Mouse (Mus musculus): ENCODE measurements at regions not wholly inside any gene's neighbourhood (a gene's known extent, or its start where the extent isn't known, plus 50 kb on each side); places are given as distances from the start of the nearest gene placed in this dataset.

GRCm38 (mm10) chr7:79201246-79201645 is 52.4 kb upstream of the Mfge8 start:
- Histone ChIP-seq H3K27ac (ENCODE audit: low read depth, low read length) (no peak overlapping the region), H3K4me3 (ENCODE audit: low read depth, low read length) (no peak overlapping the region), H3K4me2 (replicated peaks; ENCODE audit: low read depth) (no peak overlapping the region), H3K27me3 (replicated peaks; ENCODE audit: control insufficient read depth, insufficient read depth, low read length) (no peaks in the 10 kb centered on the region), H3K9ac (ENCODE audit: low read depth, low read length) (no peak overlapping the region), H3K9me3 (ENCODE audit: control insufficient read depth) (no peaks in the 10 kb centered on the region), H3K36me3 (ENCODE audit: control insufficient read depth, insufficient read depth) (no peaks in the 10 kb centered on the region), H3K4me1 (replicated peaks; ENCODE audit: control insufficient read depth, insufficient read depth, low read length) (no peaks in the 10 kb centered on the region)
- TF ChIP-seq CTCF (IDR thresholded peaks at IDR 0.05; ENCODE audit: low read depth): no peak
- ATAC-seq: no peak

GRCm38 (mm10) chr7:79202336-79202735 is 53.5 kb upstream of the Mfge8 start:
- TF ChIP-seq CTCF (IDR thresholded peaks at IDR 0.05; ENCODE audit: low read depth): no peak

GRCm38 (mm10) chr7:79203481-79203880 is 54.6 kb upstream of the Mfge8 start:
- Histone ChIP-seq H3K4me2 (replicated peaks; ENCODE audit: low read depth) (no peak overlapping the region), H3K9me3 (ENCODE audit: control insufficient read depth) (no peaks in the 10 kb centered on the region), H3K9ac (ENCODE audit: low read depth, low read length) (no peak overlapping the region), H3K4me3 (ENCODE audit: low read depth, low read length) (no peak overlapping the region), H3K27me3 (replicated peaks; ENCODE audit: control insufficient read depth, insufficient read depth, low read length) (no peaks in the 10 kb centered on the region), H3K27ac (ENCODE audit: low read depth, low read length) (no peak overlapping the region), H3K36me3 (ENCODE audit: control insufficient read depth, insufficient read depth) (no peaks in the 10 kb centered on the region), H3K4me1 (replicated peaks; ENCODE audit: control insufficient read depth, insufficient read depth, low read length) (no peaks in the 10 kb centered on the region)
- whole genome bisulfite sequencing: 73% methylated on average over 5 of the region's 5 CpGs
- ATAC-seq: no peak
- TF ChIP-seq CTCF (IDR thresholded peaks at IDR 0.05; ENCODE audit: low read depth): no peak

More at GRCm38 (mm10) chr7:79202336-79202735, 53.5 kb upstream of the Mfge8 start:
- no peak overlapping the region for H3K4me3 ChIP-seq (ENCODE audit: low read depth, low read length)
- H3K4me1 ChIP-seq (replicated peaks; ENCODE audit: control insufficient read depth, insufficient read depth, low read length): no peaks in the 10 kb centered on the region
- 51% methylated on average over 7 of the region's 7 CpGs for WGBS
- ATAC-seq: no peak
- H3K27ac ChIP-seq (ENCODE audit: low read depth, low read length): peak overlapping the region; percentile 73
- no peaks in the 10 kb centered on the region for H3K27me3 ChIP-seq (replicated peaks; ENCODE audit: control insufficient read depth, insufficient read depth, low read length)
- no peaks in the 10 kb centered on the region for H3K9me3 ChIP-seq (ENCODE audit: control insufficient read depth)
- H3K9ac ChIP-seq (ENCODE audit: low read depth, low read length): no peak overlapping the region
- no peaks in the 10 kb centered on the region for H3K36me3 ChIP-seq (ENCODE audit: control insufficient read depth, insufficient read depth)
- H3K4me2 ChIP-seq (replicated peaks; ENCODE audit: low read depth): no peak overlapping the region

- no peak for TF ChIP-seq CTCF (IDR thresholded peaks at IDR 0.05; ENCODE audit: low read depth)
- Histone ChIP-seq H3K27ac (ENCODE audit: low read depth, low read length) (no peak overlapping the region), H3K9me3 (ENCODE audit: control insufficient read depth) (no peaks in the 10 kb centered on the region), H3K4me1 (replicated peaks; ENCODE audit: control insufficient read depth, insufficient read depth, low read length) (no peaks in the 10 kb centered on the region; the same call in 1 of the 2 replicates), H3K9ac (ENCODE audit: low read depth, low read length) (no peak overlapping the region), H3K36me3 (ENCODE audit: control insufficient read depth, insufficient read depth) (no peaks in the 10 kb centered on the region), H3K27me3 (replicated peaks; ENCODE audit: control insufficient read depth, insufficient read depth, low read length) (no peaks in the 10 kb centered on the region), H3K4me3 (ENCODE audit: low read depth, low read length) (no peak overlapping the region), H3K4me2 (replicated peaks; ENCODE audit: low read depth) (no peak overlapping the region)
- ATAC-seq: no peak
- 51% methylated on average over 8 of the region's 8 CpGs for WGBS
Observed at GRCm38 (mm10) chr7:79207140-79207539, 58.3 kb upstream of the Mfge8 start.

- Histone ChIP-seq H3K4me1 (replicated peaks; ENCODE audit: control insufficient read depth, insufficient read depth, low read length) (no peaks in the 10 kb centered on the region; the same call in 1 of the 2 replicates), H3K4me3 (ENCODE audit: low read depth, low read length) (no peak overlapping the region), H3K4me2 (replicated peaks; ENCODE audit: low read depth) (0 out of 2 replicates have a peak overlapping the region, but pooled peaks have one; percentile 30), H3K9me3 (ENCODE audit: control insufficient read depth) (no peaks in the 10 kb centered on the region), H3K9ac (ENCODE audit: low read depth, low read length) (no peak overlapping the region), H3K36me3 (ENCODE audit: control insufficient read depth, insufficient read depth) (no peaks in the 10 kb centered on the region), H3K27me3 (replicated peaks; ENCODE audit: control insufficient read depth, insufficient read depth, low read length) (no peaks in the 10 kb centered on the region), H3K27ac (ENCODE audit: low read depth, low read length) (no peak overlapping the region)
- WGBS: 97% methylated on average over 2 of the region's 2 CpGs
- ATAC-seq: no peak
- TF ChIP-seq CTCF (IDR thresholded peaks at IDR 0.05; ENCODE audit: low read depth): no peak
Observed at GRCm38 (mm10) chr7:79210376-79211215, 61.7 kb upstream of the Mfge8 start.

GRCm38 (mm10) chr7:79211287-79211976 is 61.6 kb upstream of the Abhd2 start:
- 3% methylated on average over 9 of the region's 9 CpGs for WGBS
- TF ChIP-seq CTCF (IDR thresholded peaks at IDR 0.05; ENCODE audit: low read depth): no peak
- H3K9me3 ChIP-seq (ENCODE audit: control insufficient read depth): no peaks in the 10 kb centered on the region
- peak overlapping the region; percentile 30; the same call in 1 of the 2 replicates for H3K4me2 ChIP-seq (replicated peaks; ENCODE audit: low read depth)
- H3K36me3 ChIP-seq (ENCODE audit: control insufficient read depth, insufficient read depth): no peaks in the 10 kb centered on the region
- no peak for ATAC-seq
- H3K27ac ChIP-seq (ENCODE audit: low read depth, low read length): no peak overlapping the region
- no peaks in the 10 kb centered on the region; the same call in 1 of the 2 replicates for H3K4me1 ChIP-seq (replicated peaks; ENCODE audit: control insufficient read depth, insufficient read depth, low read length)
- 0 out of 2 replicates have a peak overlapping the region, but pooled peaks have one; percentile 2 for H3K9ac ChIP-seq (ENCODE audit: low read depth, low read length)
- H3K4me3 ChIP-seq (ENCODE audit: low read depth, low read length): no peak overlapping the region
- no peaks in the 10 kb centered on the region for H3K27me3 ChIP-seq (replicated peaks; ENCODE audit: control insufficient read depth, insufficient read depth, low read length)
